In the genomic region with DNA sequence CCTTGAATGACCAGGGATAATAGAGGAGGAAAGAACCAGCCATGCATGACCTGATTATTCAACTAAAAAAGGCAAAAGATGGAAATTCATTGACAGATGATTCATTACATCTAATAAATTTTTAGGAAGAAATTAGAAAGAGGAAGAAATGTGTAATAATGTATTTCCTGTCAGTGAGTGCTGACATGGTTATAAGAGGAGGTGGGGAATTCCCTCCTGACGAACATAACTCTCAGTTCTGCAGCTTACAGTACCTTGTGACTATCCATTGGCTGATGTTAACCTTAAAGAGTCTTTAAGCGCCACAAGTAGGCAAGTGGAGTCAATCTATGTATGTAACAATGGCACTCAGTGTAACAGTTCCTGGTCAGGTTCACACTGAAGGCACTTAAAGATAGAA, we compare ENCODE assay signal across 1 mouse cellular context.
TF ChIP-seq lines count a peak whose summit lies in the region.

No protein-coding gene starts in this region.

TF ChIP-seq in CH12.LX, 34 proteins besides CTCF, POLR2A, EP300 and RAD21 (continued from another document):
- TF ChIP-seq MYC (IDR thresholded peaks at IDR 0.05; ENCODE audit: low read depth, low read length) (peak; percentile 64), CHD1 (IDR thresholded peaks at IDR 0.05; ENCODE audit: low read depth, low read length) (no peak), SIN3A (IDR thresholded peaks at IDR 0.05; ENCODE audit: low read length) (no peak), ETS1 (conservative IDR thresholded peaks at IDR 0.05; ENCODE audit: low read depth, low read length) (peak; percentile 75), PAX5 (IDR thresholded peaks at IDR 0.05; ENCODE audit: low read length) (no peak), MAX (IDR thresholded peaks at IDR 0.05; ENCODE audit: low read length) (no peak), HCFC1 (IDR thresholded peaks at IDR 0.05; ENCODE audit: low read depth, low read length) (no peak), USF2 (conservative IDR thresholded peaks at IDR 0.05; ENCODE audit: low read depth, low read length) (no peak), RCOR1 (conservative IDR thresholded peaks at IDR 0.05; ENCODE audit: low read depth, low read length) (0 out of 2 replicates have a peak, but pooled peaks have one; percentile 30), TBP (conservative IDR thresholded peaks at IDR 0.05; ENCODE audit: low read depth, low read length) (no peak), MXI1 (IDR thresholded peaks at IDR 0.05; ENCODE audit: low read depth, low read length) (no peak), UBTF (IDR thresholded peaks at IDR 0.05; ENCODE audit: low read depth, low read length) (no peak), JUN (IDR thresholded peaks at IDR 0.05; ENCODE audit: insufficient read depth, low read depth, low read length) (peak; percentile 86), POLR2AphosphoS2 (IDR thresholded peaks at IDR 0.05; ENCODE audit: low read depth, low read length) (no peak), ELF1 (IDR thresholded peaks at IDR 0.05; ENCODE audit: low read depth, low read length) (no peak), CHD2 (IDR thresholded peaks at IDR 0.05; ENCODE audit: low read length) (no peak)
